Mouse (Mus musculus) limb, embryonic 15.5 days (tissue): ENCODE measurements around the gene Astn2. TPM values are rescaled to one million over a fixed set of nuclear protein-coding genes. Genes with fewer than 3 reads are reported as not detected.
A peak's percentile ranks its signal among the peaks of the same experiment; 100 is the strongest.

Source experiments
- ATAC-seq: fragments of 200-750 bp; cut with Nextera tagmentation; 2 replicates; pipeline ENCODE4 v1.8.0; 2017; ENCODE audit warnings: low read depth, moderate TSS enrichment; ENCODE audit not compliant: insufficient number of reproducible peaks, low FRiP score, low TSS enrichment
- H3K27ac ChIP-seq: fragments of 300-500 bp; sonication (generic); 2 replicates; pipeline ENCODE4 v1.5.1; 2015; ENCODE audit warnings: moderate library complexity, mild to moderate bottlenecking, inconsistent platforms
- H3K27me3 ChIP-seq: fragments of 300-500 bp; sonication (generic); 2 replicates; pipeline ENCODE4 v1.6.1; 2015; ENCODE audit warnings: inconsistent platforms
- H3K36me3 ChIP-seq: fragments of 300-500 bp; sonication (generic); 2 replicates; pipeline ENCODE4 v1.6.1; 2015; ENCODE audit warnings: inconsistent platforms
- H3K4me1 ChIP-seq: fragments of 300-500 bp; sonication (generic); 2 replicates; pipeline ENCODE4 v1.6.1; 2015; ENCODE audit warnings: inconsistent platforms
- H3K4me2 ChIP-seq: fragments of 300-500 bp; sonication (generic); 2 replicates; pipeline ENCODE4 v1.6.1; 2015; ENCODE audit warnings: mild to moderate bottlenecking, inconsistent platforms
- H3K4me3 ChIP-seq: fragments of 300-500 bp; sonication (generic); 2 replicates; pipeline ENCODE4 v1.5.1; 2015; ENCODE audit warnings: mild to moderate bottlenecking, inconsistent platforms
- H3K9ac ChIP-seq: fragments of 300-500 bp; sonication (generic); 2 replicates; pipeline ENCODE4 v1.6.1; 2015; ENCODE audit warnings: inconsistent platforms
- H3K9me3 ChIP-seq: fragments of 300-500 bp; sonication (generic); 2 replicates; pipeline ENCODE4 v1.6.1; 2016; ENCODE audit warnings: inconsistent platforms
- WGBS: fragments of 180-500 bp; shearing (Covaris S2); methylation state at CpG from one replicate; pipeline ENCODE4 v1.1.7; 2015; 5-methylcytosine and 5-hydroxymethylcytosine counted together
- polyA plus RNA-seq: library from polyadenylated mRNA; unstranded; fragments of >200 nt; fragmentation: Nextera tagmentation; extraction: Ambion mirVana; gene quantifications from 2 replicates; pipeline ENCODE4 v1.2.1, GENCODE M21; 2015

The Astn2 gene
- polyA plus RNA-seq, 1 experiment from 2014 or later = 1.5 TPM

DNA sequence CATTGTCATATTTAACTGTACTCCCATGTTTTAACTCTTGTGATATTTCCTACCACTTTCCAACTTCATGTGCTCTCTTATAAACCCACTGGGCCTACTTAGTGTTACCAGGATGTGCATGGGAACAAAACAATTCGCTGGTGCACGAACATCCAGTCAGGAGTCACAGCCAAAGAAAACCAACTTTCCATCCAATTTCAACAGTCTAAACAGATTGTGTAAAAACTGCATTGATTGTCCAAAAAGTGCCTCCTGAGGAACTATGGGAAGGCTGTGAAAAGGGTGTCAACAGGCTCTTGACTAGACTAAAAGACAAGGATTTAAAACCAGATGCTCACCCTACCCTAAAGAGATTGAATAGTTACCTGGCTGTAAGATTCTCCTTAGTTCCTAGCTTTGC, 458.4 kb downstream of the Astn2 start:
- no peak for ATAC-seq
- 86% methylated on average over 2 of the region's 2 CpGs for WGBS

GRCm38 (mm10) chr4:65930901-65931300, 473.5 kb downstream of the Astn2 start:
- H3K4me1 ChIP-seq = no peaks in the 10 kb centered on the region
- H3K27ac ChIP-seq = no peak overlapping the region
- no peak overlapping the region for H3K4me3 ChIP-seq
- no peak overlapping the region for H3K9ac ChIP-seq
- ATAC-seq = no peak
- H3K4me2 ChIP-seq = no peak overlapping the region
- no peaks in the 10 kb centered on the region for H3K9me3 ChIP-seq
- 79% methylated on average over 2 of the region's 2 CpGs for WGBS
- no peaks in the 10 kb centered on the region for H3K36me3 ChIP-seq
- H3K27me3 ChIP-seq = no peaks in the 10 kb centered on the region

More for the DNA sequence above, 458.4 kb downstream of the Astn2 start:
- Histone ChIP-seq H3K27ac (no peak overlapping the region), H3K27me3 (no peaks in the 10 kb centered on the region), H3K4me1 (no peaks in the 10 kb centered on the region), H3K4me3 (no peak overlapping the region), H3K4me2 (no peak overlapping the region), H3K9me3 (no peaks in the 10 kb centered on the region), H3K9ac (no peak overlapping the region), H3K36me3 (no peaks in the 10 kb centered on the region)

- ATAC-seq = no peak
- Histone ChIP-seq H3K36me3 (no peaks in the 10 kb centered on the region), H3K4me2 (no peak overlapping the region), H3K4me1 (no peaks in the 10 kb centered on the region), H3K9ac (no peak overlapping the region), H3K27ac (no peak overlapping the region), H3K9me3 (no peaks in the 10 kb centered on the region), H3K27me3 (no peaks in the 10 kb centered on the region), H3K4me3 (no peak overlapping the region)
- WGBS = 60% methylated on average over 1 of the region's 1 CpGs
These were observed 484.1 kb downstream of the Astn2 start for GRCm38 (mm10) chr4:65920294-65920693.

DNA sequence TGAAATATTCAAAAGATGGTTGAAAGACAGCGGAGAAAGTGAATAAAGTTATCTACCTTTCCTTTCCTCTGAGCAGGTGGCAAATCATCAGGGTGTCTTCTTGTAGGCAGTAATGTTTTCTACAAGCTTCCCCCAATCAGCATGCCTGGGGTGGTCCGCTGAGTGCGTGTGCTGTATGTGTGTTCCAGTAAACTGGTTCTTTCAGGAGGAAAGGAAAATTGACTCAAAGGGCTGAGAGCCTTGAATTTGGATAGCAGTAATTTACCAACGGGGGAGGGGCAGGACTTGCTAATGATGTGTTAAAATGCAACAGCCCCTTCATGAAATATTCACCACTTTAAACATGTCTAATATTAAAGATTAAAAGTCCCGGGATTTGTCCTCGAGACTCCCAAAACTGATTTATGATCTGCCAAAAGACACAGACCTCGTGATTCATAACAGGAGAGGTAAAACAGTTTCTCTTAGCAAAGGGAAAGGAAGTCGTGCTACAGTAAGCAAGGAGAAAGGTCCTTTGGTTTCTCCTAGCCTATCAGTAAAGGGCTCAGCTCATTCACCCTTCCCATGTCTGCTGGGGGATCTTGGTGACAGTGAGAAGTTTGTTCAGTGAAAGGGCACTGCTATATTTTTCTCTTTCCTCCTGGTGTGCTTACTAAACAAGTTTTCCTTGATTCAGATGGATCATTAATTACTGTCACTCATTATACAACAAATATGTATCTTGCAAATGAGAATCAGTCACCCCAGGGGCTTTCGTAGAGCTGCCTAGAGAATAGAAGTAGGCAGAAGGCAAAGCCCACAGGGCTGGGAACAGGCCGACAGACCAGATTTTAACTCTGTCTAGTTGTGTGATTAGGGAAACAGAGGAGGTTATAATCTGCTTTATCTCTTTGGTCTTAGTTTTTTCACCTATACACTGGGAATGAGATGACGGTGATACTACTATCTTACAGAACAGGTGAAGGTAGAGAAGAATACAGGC, 488.1 kb downstream of the Astn2 start:
- ATAC-seq = no peak
- Histone ChIP-seq H3K9ac (no peak overlapping the region), H3K9me3 (no peaks in the 10 kb centered on the region), H3K36me3 (no peaks in the 10 kb centered on the region), H3K4me3 (no peak overlapping the region), H3K27ac (no peak overlapping the region), H3K27me3 (no peaks in the 10 kb centered on the region), H3K4me2 (no peak overlapping the region), H3K4me1 (peaks cover 6% of the 10 kb centered on the region)
- 49% methylated on average over 11 of the region's 11 CpGs for WGBS

GRCm38 (mm10) chr4:65912247-65912942, 492.0 kb downstream of the Astn2 start:
- no peaks in the 10 kb centered on the region for H3K27me3 ChIP-seq
- 0 out of 2 replicates have a peak, but pooled peaks have one; percentile 65 for ATAC-seq
- H3K9ac ChIP-seq = no peak overlapping the region
- H3K4me1 ChIP-seq = peaks cover 6% of the 10 kb centered on the region
- no peak overlapping the region for H3K4me2 ChIP-seq
- 48% methylated on average over 8 of the region's 8 CpGs for WGBS
- no peaks in the 10 kb centered on the region for H3K36me3 ChIP-seq
- peak overlapping the region; percentile 61; the same call in 1 of the 2 replicates for H3K27ac ChIP-seq
- H3K4me3 ChIP-seq = no peak overlapping the region
- no peaks in the 10 kb centered on the region for H3K9me3 ChIP-seq

GRCm38 (mm10) chr4:65907660-65908059, 496.8 kb downstream of the Astn2 start:
- Histone ChIP-seq H3K4me3 (no peak overlapping the region), H3K4me2 (no peak overlapping the region), H3K4me1 (peaks cover 6% of the 10 kb centered on the region), H3K27me3 (no peaks in the 10 kb centered on the region), H3K9ac (no peak overlapping the region), H3K9me3 (no peaks in the 10 kb centered on the region), H3K27ac (no peak overlapping the region), H3K36me3 (no peaks in the 10 kb centered on the region)
- WGBS = 51% methylated on average over 7 of the region's 7 CpGs
- ATAC-seq = no peak

GRCm38 (mm10) chr4:65904963-65905362, 499.4 kb downstream of the Astn2 start:
- ATAC-seq = no peak
- no peaks in the 10 kb centered on the region for H3K4me1 ChIP-seq
- WGBS = 76% methylated on average over 2 of the region's 2 CpGs

GRCm38 (mm10) chr4:65896092-65897027, 508.1 kb downstream of the Astn2 start:
- no peaks in the 10 kb centered on the region for H3K4me1 ChIP-seq
- no peak for ATAC-seq
- H3K9ac ChIP-seq = no peak overlapping the region
- H3K4me3 ChIP-seq = no peak overlapping the region
- H3K27ac ChIP-seq = no peak overlapping the region
- WGBS = 39% methylated on average over 5 of the region's 5 CpGs
- H3K4me2 ChIP-seq = no peak overlapping the region
- no peaks in the 10 kb centered on the region for H3K9me3 ChIP-seq
- H3K36me3 ChIP-seq = no peaks in the 10 kb centered on the region
- no peaks in the 10 kb centered on the region for H3K27me3 ChIP-seq

More at GRCm38 (mm10) chr4:65904963-65905362, 499.4 kb downstream of the Astn2 start:
- Histone ChIP-seq H3K9me3 (no peaks in the 10 kb centered on the region), H3K4me3 (no peak overlapping the region), H3K9ac (no peak overlapping the region), H3K27me3 (no peaks in the 10 kb centered on the region), H3K36me3 (no peaks in the 10 kb centered on the region), H3K4me2 (no peak overlapping the region), H3K27ac (no peak overlapping the region)

DNA sequence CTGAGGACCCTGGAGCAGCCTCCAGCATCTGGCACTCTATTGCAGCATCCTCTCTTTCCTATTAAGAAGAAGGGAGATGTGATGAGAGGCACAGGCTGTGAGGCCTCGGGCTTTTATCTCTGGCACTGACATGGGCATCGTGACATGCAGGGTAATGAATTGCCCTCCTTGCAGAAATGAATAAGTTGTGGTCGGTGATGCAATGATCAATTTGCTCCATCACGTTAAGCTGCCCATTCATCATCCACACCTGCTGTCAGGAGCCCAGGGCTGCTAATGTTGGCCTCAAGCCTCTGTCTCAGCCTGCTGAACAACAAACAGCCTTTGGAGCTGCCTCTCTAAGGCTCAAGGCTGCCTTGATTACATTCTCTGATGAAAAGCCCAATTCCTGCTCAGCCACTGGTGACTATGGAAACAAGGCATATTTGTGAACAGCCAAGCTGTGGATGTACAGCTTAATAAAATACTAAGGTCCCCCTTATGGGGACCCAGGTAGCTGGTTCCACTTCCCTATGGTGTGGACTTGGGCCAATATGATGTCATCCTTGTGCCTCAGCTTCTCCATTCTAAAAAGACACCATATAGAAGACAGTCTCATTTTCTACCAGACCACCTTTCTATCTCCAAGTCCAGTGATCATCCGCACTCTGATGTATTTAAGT, 515.9 kb downstream of the Astn2 start:
- H3K36me3 ChIP-seq = no peaks in the 10 kb centered on the region
- no peaks in the 10 kb centered on the region for H3K9me3 ChIP-seq
- 49% methylated on average over 5 of the region's 5 CpGs for WGBS
- H3K4me2 ChIP-seq = no peak overlapping the region
- no peaks in the 10 kb centered on the region for H3K27me3 ChIP-seq
- no peak for ATAC-seq
- no peaks in the 10 kb centered on the region for H3K4me1 ChIP-seq
- H3K9ac ChIP-seq = no peak overlapping the region
- H3K4me3 ChIP-seq = no peak overlapping the region
- H3K27ac ChIP-seq = no peak overlapping the region

- no peak overlapping the region for H3K9ac ChIP-seq
- no peak for ATAC-seq
- WGBS = 55% methylated on average over 1 of the region's 1 CpGs
These were observed 517.5 kb downstream of the Astn2 start for GRCm38 (mm10) chr4:65886862-65887261.

GRCm38 (mm10) chr4:65885921-65886320, 518.5 kb downstream of the Astn2 start:
- Histone ChIP-seq H3K4me3 (no peak overlapping the region), H3K27ac (no peak overlapping the region), H3K27me3 (no peaks in the 10 kb centered on the region), H3K9me3 (no peaks in the 10 kb centered on the region), H3K9ac (no peak overlapping the region), H3K36me3 (no peaks in the 10 kb centered on the region), H3K4me1 (no peaks in the 10 kb centered on the region), H3K4me2 (no peak overlapping the region)
- WGBS = 79% methylated on average over 3 of the region's 3 CpGs
- no peak for ATAC-seq

More at GRCm38 (mm10) chr4:65886862-65887261, 517.5 kb downstream of the Astn2 start:
- Histone ChIP-seq H3K36me3 (no peaks in the 10 kb centered on the region), H3K4me2 (no peak overlapping the region), H3K4me1 (no peaks in the 10 kb centered on the region), H3K9me3 (no peaks in the 10 kb centered on the region), H3K27me3 (no peaks in the 10 kb centered on the region), H3K27ac (no peak overlapping the region), H3K4me3 (no peak overlapping the region)
